Mouse (Mus musculus): ENCODE results near the gene Cutc.

Cutc gene

GRCm38 (mm10) chr19:43793951-43794350 is 41.2 kb downstream of the Cutc start:
- DNase-seq (ENCODE audit: low spot score in 2 of 2): no peak

GRCm38 (mm10) chr19:43795511-43795910 is 42.7 kb downstream of the Cutc start:
- DNase-seq (ENCODE audit: low spot score in 2 of 2): no peak

GRCm38 (mm10) chr19:43797216-43797615 is 44.4 kb downstream of the Cutc start:
- DNase-seq (ENCODE audit: low spot score in 2 of 2): no peak

- DNase-seq (ENCODE audit: low spot score in 2 of 2): no peak
Measured at GRCm38 (mm10) chr19:43801427-43802051, 48.7 kb downstream of the Cutc start.

GRCm38 (mm10) chr19:43803866-43804265 is 51.1 kb downstream of the Cutc start:
- DNase-seq (ENCODE audit: low spot score in 2 of 2): no peak

GRCm38 (mm10) chr19:43809331-43809730 is 56.5 kb downstream of the Cutc start:
- no peak for DNase-seq (ENCODE audit: low spot score in 2 of 2)

- no peak for DNase-seq (ENCODE audit: low spot score in 2 of 2)
Measured at GRCm38 (mm10) chr19:43811419-43811818, 58.6 kb downstream of the Cutc start.

GRCm38 (mm10) chr19:43813315-43813714 is 60.5 kb downstream of the Cutc start:
- DNase-seq (ENCODE audit: low spot score in 2 of 2): no peak

GRCm38 (mm10) chr19:43815661-43816414 is 63.0 kb downstream of the Cutc start:
- DNase-seq (ENCODE audit: low spot score in 2 of 2): peak in 1 of 2 experiments; percentile 20

Measured in urinary bladder, postnatal 4 days (tissue).